Mouse (Mus musculus) hindbrain, embryonic 14.5 days (tissue): ENCODE measurements around the gene Saysd1. TPM values are rescaled to one million over a fixed set of nuclear protein-coding genes. Genes with fewer than 3 reads are reported as not detected.

ENCODE experiments used
- ATAC-seq: fragments of 200-750 bp; cut with Nextera tagmentation; 2 replicates; pipeline ENCODE4 v1.8.0; 2017; ENCODE audit warnings: moderate number of reproducible peaks, mild to moderate bottlenecking, moderate TSS enrichment, moderate library complexity; ENCODE audit not compliant: low FRiP score
- DNase-seq: peaks from one replicate; pipeline ENCODE4 v3.0.0-alpha.2; 2015; ENCODE audit warnings: low spot score
- H3K27ac ChIP-seq: fragments of 300-500 bp; sonication (generic); 2 replicates; pipeline ENCODE4 v1.5.1; 2014; ENCODE audit warnings: mild to moderate bottlenecking, moderate library complexity
- H3K27me3 ChIP-seq: fragments of 300-500 bp; sonication (generic); 2 replicates; pipeline ENCODE4 v1.6.1; 2014; ENCODE audit warnings: mild to moderate bottlenecking, low read length, mixed read lengths; ENCODE audit not compliant: control insufficient read depth, insufficient read depth
- H3K36me3 ChIP-seq: fragments of 300-500 bp; sonication (generic); replicated peaks from 2 replicates; pipeline ENCODE4 v1.6.1; 2014; ENCODE audit not compliant: control insufficient read depth, insufficient read depth
- H3K4me1 ChIP-seq: fragments of 300-500 bp; sonication (generic); replicated peaks from 2 replicates; pipeline ENCODE4 v1.6.1; 2014; ENCODE audit warnings: antibody characterized with exemption, low read length, mixed read lengths; ENCODE audit not compliant: control insufficient read depth, insufficient read depth
- H3K4me2 ChIP-seq: fragments of 300-500 bp; sonication (generic); replicated peaks from 2 replicates; pipeline ENCODE4 v1.6.1; 2014; ENCODE audit warnings: mild to moderate bottlenecking, moderate library complexity
- H3K4me3 ChIP-seq: fragments of 300-500 bp; sonication (generic); replicated peaks from 2 replicates; pipeline ENCODE4 v1.5.1; 2014; ENCODE audit warnings: mild to moderate bottlenecking, low read length
- H3K9ac ChIP-seq: fragments of 300-500 bp; sonication (generic); 2 replicates; pipeline ENCODE4 v1.6.1; 2014
- H3K9me3 ChIP-seq: fragments of 300-500 bp; sonication (generic); 2 replicates; pipeline ENCODE4 v1.6.1; 2016; ENCODE audit warnings: low read length; ENCODE audit not compliant: control insufficient read depth
- WGBS: fragments of 180-500 bp; shearing (Covaris S2); extraction: QIAGEN DNeasy Blood & Tissue Kit; methylation state at CpG from one replicate; pipeline ENCODE4 v1.1.7; 2014; 5-methylcytosine and 5-hydroxymethylcytosine counted together
- polyA plus RNA-seq: library from polyadenylated mRNA; unstranded; fragments of >200 nt; fragmentation: Nextera tagmentation; extraction: Ambion mirVana; gene quantifications from 2 replicates; pipeline ENCODE4 v1.2.1, GENCODE M21; 2014

Saysd1 gene
- polyA plus RNA-seq, 1 experiment from 2014 or later, result 11.1 TPM

- H3K36me3 ChIP-seq, result no peaks in the 10 kb centered on the region
- H3K27ac ChIP-seq, result no peak overlapping the region
- no peak for ATAC-seq
- WGBS, result 15% methylated on average over 4 of the region's 4 CpGs
- H3K4me1 ChIP-seq, result peaks cover 8% of the 10 kb centered on the region
- no peak overlapping the region for H3K4me3 ChIP-seq
- no peak overlapping the region for H3K9ac ChIP-seq
- no peak for DNase-seq
- H3K9me3 ChIP-seq, result no peaks in the 10 kb centered on the region
- no peak overlapping the region; the same call in 1 of the 2 replicates for H3K4me2 ChIP-seq
- H3K27me3 ChIP-seq, result peaks cover 10% of the 10 kb centered on the region
Observed at GRCm38 (mm10) chr14:20178593-20178992, 40.3 kb upstream of the Saysd1 start.

DNA sequence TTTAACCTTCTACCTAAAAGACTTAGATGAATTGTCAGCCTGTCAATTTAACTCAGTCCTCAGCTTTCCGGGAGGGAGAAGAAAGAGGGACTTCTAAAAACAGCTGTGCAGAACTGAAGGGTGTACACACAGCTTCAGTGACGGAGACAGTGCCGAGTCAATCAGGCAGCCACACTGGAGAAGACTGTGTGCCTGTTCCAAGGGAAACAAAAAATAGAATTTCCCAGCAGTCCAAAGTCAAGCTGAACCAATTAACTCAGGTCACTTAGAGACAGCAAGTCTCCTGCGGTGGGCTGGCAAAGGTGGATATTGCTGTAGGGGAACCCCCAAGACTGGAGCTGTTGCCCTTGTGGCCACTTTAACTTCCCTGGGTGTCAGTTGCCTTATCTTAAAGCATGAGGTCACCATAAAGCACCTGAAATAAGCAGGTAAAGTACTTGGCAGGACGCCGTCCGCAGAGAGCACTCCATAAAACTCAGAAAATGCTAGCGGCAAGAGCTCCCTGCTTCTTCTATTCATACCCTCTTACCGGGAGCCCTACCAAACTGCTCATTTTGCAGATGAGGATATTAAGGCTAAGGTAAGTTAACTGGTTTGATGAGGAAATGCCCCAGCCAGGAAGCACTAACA lies 39.3 kb upstream of the Saysd1 start:
- Histone ChIP-seq H3K4me3 (no peak overlapping the region), H3K36me3 (no peaks in the 10 kb centered on the region), H3K9ac (no peak overlapping the region), H3K27ac (no peak overlapping the region), H3K9me3 (no peaks in the 10 kb centered on the region), H3K4me1 (peaks cover 8% of the 10 kb centered on the region), H3K27me3 (peaks cover 10% of the 10 kb centered on the region), H3K4me2 (no peak overlapping the region)
- DNase-seq, result no peak
- no peak for ATAC-seq
- 75% methylated on average over 9 of the region's 9 CpGs for WGBS

GRCm38 (mm10) chr14:20175705-20176104 lies 37.4 kb upstream of the Saysd1 start:
- 91% methylated on average over 4 of the region's 4 CpGs for WGBS
- no peak for ATAC-seq
- H3K36me3 ChIP-seq, result no peaks in the 10 kb centered on the region
- peaks cover 7% of the 10 kb centered on the region; the same call in 1 of the 2 replicates for H3K27me3 ChIP-seq
- H3K4me2 ChIP-seq, result no peak overlapping the region
- H3K4me3 ChIP-seq, result no peak overlapping the region
- H3K9me3 ChIP-seq, result no peaks in the 10 kb centered on the region
- no peak for DNase-seq
- H3K4me1 ChIP-seq, result peaks cover 2% of the 10 kb centered on the region
- no peak overlapping the region for H3K27ac ChIP-seq
- H3K9ac ChIP-seq, result no peak overlapping the region

- 95% methylated on average over 7 of the region's 7 CpGs for WGBS
Observed at GRCm38 (mm10) chr14:20175114-20175513, 36.8 kb upstream of the Saysd1 start.

GRCm38 (mm10) chr14:20174696-20175095 lies 36.4 kb upstream of the Saysd1 start:
- Histone ChIP-seq H3K36me3 (no peaks in the 10 kb centered on the region), H3K4me3 (no peak overlapping the region), H3K9ac (no peak overlapping the region), H3K9me3 (no peaks in the 10 kb centered on the region), H3K4me2 (no peak overlapping the region), H3K27ac (no peak overlapping the region), H3K27me3 (no peaks in the 10 kb centered on the region), H3K4me1 (no peaks in the 10 kb centered on the region)
- DNase-seq (no peak), ATAC-seq (no peak)
- 93% methylated on average over 6 of the region's 6 CpGs for WGBS

More at GRCm38 (mm10) chr14:20175114-20175513, 36.8 kb upstream of the Saysd1 start:
- peaks cover under 1% of the 10 kb centered on the region; the same call in 1 of the 2 replicates for H3K27me3 ChIP-seq
- H3K36me3 ChIP-seq, result no peaks in the 10 kb centered on the region
- H3K4me1 ChIP-seq, result no peaks in the 10 kb centered on the region
- H3K4me2 ChIP-seq, result no peak overlapping the region
- ATAC-seq (no peak), DNase-seq (no peak)
- no peaks in the 10 kb centered on the region for H3K9me3 ChIP-seq
- H3K4me3 ChIP-seq, result no peak overlapping the region
- no peak overlapping the region for H3K27ac ChIP-seq
- H3K9ac ChIP-seq, result no peak overlapping the region

- no peaks in the 10 kb centered on the region for H3K9me3 ChIP-seq
- 96% methylated on average over 14 of the region's 14 CpGs for WGBS
- H3K4me3 ChIP-seq, result no peak overlapping the region
- H3K9ac ChIP-seq, result no peak overlapping the region
- H3K27me3 ChIP-seq, result no peaks in the 10 kb centered on the region
- no peak overlapping the region for H3K27ac ChIP-seq
- ATAC-seq (no peak), DNase-seq (no peak)
- no peaks in the 10 kb centered on the region for H3K4me1 ChIP-seq
- H3K4me2 ChIP-seq, result no peak overlapping the region
- H3K36me3 ChIP-seq, result no peaks in the 10 kb centered on the region
Observed at GRCm38 (mm10) chr14:20173873-20174490, 35.6 kb upstream of the Saysd1 start.

DNA sequence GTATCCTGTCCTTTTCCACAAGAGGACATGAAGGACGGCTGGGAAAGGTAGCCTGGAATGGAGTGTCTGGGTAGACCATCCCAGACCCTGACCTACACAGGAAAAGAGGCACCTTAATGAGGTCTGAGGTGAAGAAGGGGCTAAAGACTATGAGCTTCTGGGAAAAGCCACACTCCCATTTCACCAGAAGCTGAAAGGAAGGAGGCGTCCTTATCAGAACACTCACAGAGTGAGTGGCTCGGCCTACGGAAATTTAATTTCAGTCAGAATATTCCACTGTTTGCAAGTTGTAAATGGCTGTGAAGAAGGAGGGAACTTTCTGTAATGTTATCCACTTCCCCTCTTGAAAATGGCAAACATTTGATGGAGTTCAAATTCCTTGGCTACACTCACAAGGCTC lies 34.6 kb upstream of the Saysd1 start:
- Histone ChIP-seq H3K9me3 (no peaks in the 10 kb centered on the region), H3K4me1 (no peaks in the 10 kb centered on the region), H3K27me3 (no peaks in the 10 kb centered on the region), H3K27ac (no peak overlapping the region), H3K4me3 (no peak overlapping the region), H3K4me2 (no peak overlapping the region), H3K36me3 (no peaks in the 10 kb centered on the region), H3K9ac (no peak overlapping the region)
- 97% methylated on average over 4 of the region's 4 CpGs for WGBS
- ATAC-seq (no peak), DNase-seq (no peak)

DNA sequence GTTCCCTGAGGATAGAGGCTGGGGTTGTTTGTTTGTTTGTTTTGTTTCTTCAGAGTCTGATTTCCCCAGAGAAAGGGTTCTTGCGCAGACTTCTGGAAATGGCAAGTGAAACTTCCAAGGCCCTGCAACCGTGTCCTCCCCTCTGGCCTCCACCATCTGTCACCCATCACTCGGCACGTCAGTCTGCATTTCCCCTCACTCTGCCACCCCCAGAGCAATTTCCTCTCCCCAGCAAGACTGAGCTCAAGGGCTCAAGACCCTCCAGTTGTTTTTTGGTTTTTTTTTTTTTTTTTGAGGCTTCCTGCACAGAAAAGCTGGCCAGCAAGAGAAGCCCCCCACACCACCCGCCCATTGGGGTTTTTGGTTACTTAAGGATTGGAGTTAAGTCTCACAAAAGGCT lies 34.2 kb upstream of the Saysd1 start:
- ATAC-seq, result no peak
- H3K27ac ChIP-seq, result no peak overlapping the region
- H3K36me3 ChIP-seq, result no peaks in the 10 kb centered on the region
- no peak overlapping the region for H3K4me3 ChIP-seq
- H3K9me3 ChIP-seq, result no peaks in the 10 kb centered on the region
- no peak for DNase-seq
- no peak overlapping the region for H3K9ac ChIP-seq
- H3K4me1 ChIP-seq, result no peaks in the 10 kb centered on the region
- WGBS, result 72% methylated on average over 5 of the region's 5 CpGs
- no peak overlapping the region for H3K4me2 ChIP-seq
- no peaks in the 10 kb centered on the region for H3K27me3 ChIP-seq

GRCm38 (mm10) chr14:20171840-20172239 lies 33.5 kb upstream of the Saysd1 start:
- no peaks in the 10 kb centered on the region for H3K4me1 ChIP-seq
- H3K9me3 ChIP-seq, result no peaks in the 10 kb centered on the region
- ATAC-seq, result no peak
- WGBS, result 75% methylated on average over 3 of the region's 3 CpGs
- no peak for DNase-seq
- H3K9ac ChIP-seq, result no peak overlapping the region
- H3K27ac ChIP-seq, result no peak overlapping the region
- no peak overlapping the region for H3K4me2 ChIP-seq
- H3K36me3 ChIP-seq, result no peaks in the 10 kb centered on the region
- H3K27me3 ChIP-seq, result no peaks in the 10 kb centered on the region
- no peak overlapping the region for H3K4me3 ChIP-seq
